Mouse (Mus musculus) bone marrow, adult 2 months (tissue): ENCODE measurements around the gene Elob. TPM values are rescaled to one million over a fixed set of nuclear protein-coding genes. Genes with fewer than 3 reads are reported as not detected.

Source experiments
- H3K27ac ChIP-seq: fragments of 200-500 bp; 2 replicates; pipeline ENCODE4 v1.5.1; 2012; ENCODE audit warnings: low read depth, mild to moderate bottlenecking, control low read depth, inconsistent platforms, low read length; ENCODE audit not compliant: control insufficient read depth, poor library complexity, insufficient read depth
- H3K4me1 ChIP-seq: fragments of 200-500 bp; 2 replicates; pipeline ENCODE4 v1.6.1; 2011; ENCODE audit warnings: low read length; ENCODE audit not compliant: control insufficient read depth, insufficient read depth
- H3K4me3 ChIP-seq: fragments of 200-500 bp; replicated peaks from 2 replicates; pipeline ENCODE3; 2011; ENCODE audit warnings: mild to moderate bottlenecking, low read depth, low read length, control low read depth; ENCODE audit not compliant: control insufficient read depth
- CTCF ChIP-seq: fragments of 200-500 bp; IDR thresholded peaks from 2 replicates; pipeline ENCODE4 v1.5.1; 2011; ENCODE audit warnings: low read length, control low read depth; ENCODE audit not compliant: control insufficient read depth, insufficient read depth
- POLR2A ChIP-seq: fragments of 200-500 bp; IDR thresholded peaks from 2 replicates; pipeline ENCODE4 v1.6.1; 2011; ENCODE audit warnings: low read depth, mild to moderate bottlenecking, control low read depth, low read length, borderline replicate concordance; ENCODE audit not compliant: control insufficient read depth
- WGBS: fragments of 180-500 bp; shearing (Covaris S2); methylation state at CpG from one replicate; pipeline ENCODE4 v1.1.7; 2018; 5-methylcytosine and 5-hydroxymethylcytosine counted together
- polyA plus RNA-seq: library from polyadenylated mRNA; stranded (reverse); fragments of >200 nt; gene quantifications from 2 replicates; pipeline ENCODE4 v1.2.4, GENCODE M21; 2011; ENCODE audit warnings: low replicate concordance; ENCODE audit not compliant: missing spikeins, insufficient read depth, insufficient read length

Elob gene
- polyA plus RNA-seq, 1 experiment, result 239 TPM

- Histone ChIP-seq H3K4me3 (no peak overlapping the region), H3K27ac (no peak overlapping the region), H3K4me1 (no peaks in the 10 kb centered on the region)
- 78% methylated on average over 6 of the region's 6 CpGs for WGBS
- TF ChIP-seq CTCF (no peak), POLR2A (no peak)
Measured at GRCm38 (mm10) chr17:23857193-23857592, 28.3 kb upstream of the Elob start.

- TF ChIP-seq POLR2A (no peak), CTCF (no peak)
- H3K4me1 ChIP-seq, result no peaks in the 10 kb centered on the region
- 76% methylated on average over 10 of the region's 10 CpGs for WGBS
- H3K4me3 ChIP-seq, result no peak overlapping the region
- no peak overlapping the region for H3K27ac ChIP-seq
Measured at GRCm38 (mm10) chr17:23854229-23854765, 25.4 kb upstream of the Elob start.

- TF ChIP-seq CTCF (peak; percentile 91), POLR2A (0 out of 2 replicates have a peak, but pooled peaks have one; percentile 10)
- Histone ChIP-seq H3K4me3 (no peak overlapping the region), H3K4me1 (no peaks in the 10 kb centered on the region), H3K27ac (no peak overlapping the region)
- 40% methylated on average over 5 of the region's 5 CpGs for WGBS
Measured at GRCm38 (mm10) chr17:23853292-23853691, 24.4 kb upstream of the Elob start.

GRCm38 (mm10) chr17:23850853-23851749 is 22.2 kb upstream of the Elob start:
- H3K4me3 ChIP-seq, result no peak overlapping the region
- WGBS, result 43% methylated on average over 19 of the region's 19 CpGs
- H3K4me1 ChIP-seq, result no peaks in the 10 kb centered on the region
- no peak overlapping the region for H3K27ac ChIP-seq
- TF ChIP-seq POLR2A (no peak), CTCF (peak; percentile 55)

GRCm38 (mm10) chr17:23850028-23850427 is 21.1 kb upstream of the Elob start:
- Histone ChIP-seq H3K4me3 (no peak overlapping the region), H3K27ac (no peak overlapping the region), H3K4me1 (no peaks in the 10 kb centered on the region)
- TF ChIP-seq POLR2A (no peak), CTCF (no peak)
- WGBS, result 78% methylated on average over 2 of the region's 2 CpGs

- Histone ChIP-seq H3K27ac (no peak within 1 kb of the TSS), H3K4me1 (no peaks in the 10 kb centered on the region; the same call in 1 of the 2 replicates), H3K4me3 (no peak within 1 kb of the TSS)
- WGBS, result 38% methylated on average over 19 of the region's 19 CpGs
- no peak for TF ChIP-seq POLR2A
- TF ChIP-seq CTCF, result peak; percentile 79
Measured at GRCm38 (mm10) chr17:23843812-23844273, 14.9 kb upstream of the Elob start, which contains the start of the genes Prss32 and Prss41. TSS of gene Prss32 (plus strand) at chr17:23843855. TSS of gene Prss41 (minus strand) at chr17:23844172.

- H3K4me1 ChIP-seq, result no peaks in the 10 kb centered on the region; the same call in 1 of the 2 replicates
- no peak overlapping the region for H3K4me3 ChIP-seq
- WGBS, result 75% methylated on average over 23 of the region's 23 CpGs
- no peak overlapping the region for H3K27ac ChIP-seq
- TF ChIP-seq CTCF (peak; percentile 21; the same call in 1 of the 2 replicates), POLR2A (no peak)
Measured at GRCm38 (mm10) chr17:23843141-23843811, 14.3 kb upstream of the Elob start.

- TF ChIP-seq POLR2A, result no peak
- peak; percentile 53 for TF ChIP-seq CTCF
- no peak overlapping the region for H3K4me3 ChIP-seq
- WGBS, result 31% methylated on average over 4 of the region's 4 CpGs
- H3K4me1 ChIP-seq, result no peaks in the 10 kb centered on the region; the same call in 1 of the 2 replicates
- H3K27ac ChIP-seq, result no peak overlapping the region
Measured at GRCm38 (mm10) chr17:23841145-23841544, 12.2 kb upstream of the Elob start.
